Mouse (Mus musculus): ENCODE measurements around the gene Olfr986. TPM values are rescaled to one million over a fixed set of nuclear protein-coding genes. Genes with fewer than 3 reads are reported as not detected.

Olfr986 gene
- not detected for polyA plus RNA-seq (2014; fragmentation: Illumina TruSeq; extraction: RNeasy Lipid Tissue Mini Kit (QIAGEN cat#74804); ENCODE audit: low read depth, low replicate concordance)

GRCm38 (mm10) chr9:40180620-40181019 lies at the start of gene Olfr986:
TSS of gene Olfr986 (plus strand) at chr9:40180920.

GRCm38 (mm10) chr9:40192098-40193038 lies 11.6 kb downstream of the Olfr986 start, which contains the start of gene Zfp202:
TSS of gene Zfp202 (plus strand) at chr9:40192316.

Other genes starting within 250 kb of the Olfr986 start
- not detected for gene Olfr974, start 243.4 kb upstream of the Olfr986 start, polyA plus RNA-seq (2014; fragmentation: Illumina TruSeq; extraction: RNeasy Lipid Tissue Mini Kit (QIAGEN cat#74804); ENCODE audit: low read depth, low replicate concordance)
- not detected for gene Olfr975, start 228.9 kb upstream of the Olfr986 start, polyA plus RNA-seq (2014; fragmentation: Illumina TruSeq; extraction: RNeasy Lipid Tissue Mini Kit (QIAGEN cat#74804); ENCODE audit: low read depth, low replicate concordance)
- gene Olfr976, start 219.8 kb upstream of the Olfr986 start, polyA plus RNA-seq (2014; fragmentation: Illumina TruSeq; extraction: RNeasy Lipid Tissue Mini Kit (QIAGEN cat#74804); ENCODE audit: low read depth, low replicate concordance), result not detected
- gene Olfr978, start 188.8 kb upstream of the Olfr986 start, polyA plus RNA-seq (2014; fragmentation: Illumina TruSeq; extraction: RNeasy Lipid Tissue Mini Kit (QIAGEN cat#74804); ENCODE audit: low read depth, low replicate concordance), result not detected
- not detected for gene Olfr979, start 177.5 kb upstream of the Olfr986 start, polyA plus RNA-seq (2014; fragmentation: Illumina TruSeq; extraction: RNeasy Lipid Tissue Mini Kit (QIAGEN cat#74804); ENCODE audit: low read depth, low replicate concordance)
- gene Olfr980, start 171.3 kb upstream of the Olfr986 start, polyA plus RNA-seq (2014; fragmentation: Illumina TruSeq; extraction: RNeasy Lipid Tissue Mini Kit (QIAGEN cat#74804); ENCODE audit: low read depth, low replicate concordance), result not detected
- gene Olfr981, start 159.5 kb upstream of the Olfr986 start, polyA plus RNA-seq (2014; fragmentation: Illumina TruSeq; extraction: RNeasy Lipid Tissue Mini Kit (QIAGEN cat#74804); ENCODE audit: low read depth, low replicate concordance), result not detected
- gene Olfr982, start 107.1 kb upstream of the Olfr986 start, polyA plus RNA-seq (2014; fragmentation: Illumina TruSeq; extraction: RNeasy Lipid Tissue Mini Kit (QIAGEN cat#74804); ENCODE audit: low read depth, low replicate concordance), result not detected
- not detected for gene Olfr983, start 87.3 kb upstream of the Olfr986 start, polyA plus RNA-seq (2014; fragmentation: Illumina TruSeq; extraction: RNeasy Lipid Tissue Mini Kit (QIAGEN cat#74804); ENCODE audit: low read depth, low replicate concordance)
- gene Olfr984, start 66.7 kb upstream of the Olfr986 start, polyA plus RNA-seq (2014; fragmentation: Illumina TruSeq; extraction: RNeasy Lipid Tissue Mini Kit (QIAGEN cat#74804); ENCODE audit: low read depth, low replicate concordance), result not detected
- gene Olfr985, start 50.7 kb upstream of the Olfr986 start, polyA plus RNA-seq (2014; fragmentation: Illumina TruSeq; extraction: RNeasy Lipid Tissue Mini Kit (QIAGEN cat#74804); ENCODE audit: low read depth, low replicate concordance), result not detected
- not detected for gene Tmem225, start 32.8 kb upstream of the Olfr986 start, polyA plus RNA-seq (2014; fragmentation: Illumina TruSeq; extraction: RNeasy Lipid Tissue Mini Kit (QIAGEN cat#74804); ENCODE audit: low read depth, low replicate concordance)
- gene Zfp202, start 11.4 kb downstream of the Olfr986 start, polyA plus RNA-seq (2014; fragmentation: Illumina TruSeq; extraction: RNeasy Lipid Tissue Mini Kit (QIAGEN cat#74804); ENCODE audit: low read depth, low replicate concordance), result 0.74 TPM
- gene Scn3b, start 88.3 kb downstream of the Olfr986 start, polyA plus RNA-seq (2014; fragmentation: Illumina TruSeq; extraction: RNeasy Lipid Tissue Mini Kit (QIAGEN cat#74804); ENCODE audit: low read depth, low replicate concordance), result not detected